Mouse (Mus musculus) heart, postnatal 0 days (tissue): ENCODE measurements at regions not wholly inside any gene's neighbourhood (a gene's known extent, or its start where the extent isn't known, plus 50 kb on each side); places are given as distances from the start of the nearest gene placed in this dataset.

ENCODE experiments used
- CTCF ChIP-seq: IDR thresholded peaks from 2 replicates; pipeline ENCODE4 v1.5.1; 2016; ENCODE audit warnings: antibody characterized with exemption, control low read depth, low read depth
- EP300 ChIP-seq: IDR thresholded peaks from 2 replicates; pipeline ENCODE4 v1.6.1; 2016; ENCODE audit warnings: antibody characterized with exemption, low read depth

GRCm38 (mm10) chr3:17896756-17897155, 51.5 kb upstream of the Cypt12 start:
- no peak for TF ChIP-seq CTCF
- no peak for TF ChIP-seq EP300
